Mouse (Mus musculus): Measurements from ENCODE around the gene Sipa1l3. TPM values are rescaled to one million over a fixed set of nuclear protein-coding genes. Genes with fewer than 3 reads are reported as not detected.
A peak's percentile ranks its signal among the peaks of the same experiment; 100 is the strongest.

Gene Sipa1l3
- polyA plus RNA-seq, 1 experiment from 2014 or later, result 20.7 TPM

GRCm38 (mm10) chr7:29523700-29524099 lies 5.3 kb upstream of the Sipa1l3 start:
- Histone ChIP-seq H3K27me3 (replicated peaks) (no peaks in the 10 kb centered on the region), H3K36me3 (no peaks in the 10 kb centered on the region), H3K4me1 (peaks cover 6% of the 10 kb centered on the region), H3K9ac (replicated peaks) (no peak overlapping the region), H3K9me3 (replicated peaks) (no peaks in the 10 kb centered on the region), H3K4me3 (replicated peaks) (no peak overlapping the region), H3K4me2 (no peak overlapping the region), H3K27ac (replicated peaks) (no peak overlapping the region)
- 2% methylated on average over 5 of the region's 5 CpGs for WGBS
- ATAC-seq (ENCODE audit: low FRiP score), result no peak

- no peaks in the 10 kb centered on the region for H3K36me3 ChIP-seq
- H3K4me1 ChIP-seq, result peaks cover 14% of the 10 kb centered on the region
- H3K27ac ChIP-seq (replicated peaks), result no peak overlapping the region
- H3K27me3 ChIP-seq (replicated peaks), result no peaks in the 10 kb centered on the region
- H3K4me3 ChIP-seq (replicated peaks), result no peak overlapping the region
- no peak overlapping the region for H3K9ac ChIP-seq (replicated peaks)
- no peaks in the 10 kb centered on the region for H3K9me3 ChIP-seq (replicated peaks)
- no peak overlapping the region for H3K4me2 ChIP-seq
- ATAC-seq (ENCODE audit: low FRiP score), result no peak
- 63% methylated on average over 5 of the region's 5 CpGs for WGBS
Measured at GRCm38 (mm10) chr7:29521841-29522575, 3.6 kb upstream of the Sipa1l3 start.

- H3K27ac ChIP-seq (replicated peaks), result no peak overlapping the region
- H3K4me3 ChIP-seq (replicated peaks), result no peak overlapping the region
- H3K4me1 ChIP-seq, result peaks cover 20% of the 10 kb centered on the region
- WGBS, result 76% methylated on average over 5 of the region's 5 CpGs
- H3K27me3 ChIP-seq (replicated peaks), result no peaks in the 10 kb centered on the region
- H3K36me3 ChIP-seq, result no peaks in the 10 kb centered on the region
- no peak for ATAC-seq (ENCODE audit: low FRiP score)
- H3K9me3 ChIP-seq (replicated peaks), result no peaks in the 10 kb centered on the region
- no peak overlapping the region for H3K9ac ChIP-seq (replicated peaks)
- H3K4me2 ChIP-seq, result no peak overlapping the region
Measured at GRCm38 (mm10) chr7:29521365-29521764, 2.9 kb upstream of the Sipa1l3 start.

GRCm38 (mm10) chr7:29520794-29521193 lies 2.4 kb upstream of the Sipa1l3 start:
- Histone ChIP-seq H3K4me3 (replicated peaks) (no peak overlapping the region), H3K36me3 (no peaks in the 10 kb centered on the region), H3K4me2 (no peak overlapping the region), H3K9ac (replicated peaks) (no peak overlapping the region), H3K9me3 (replicated peaks) (no peaks in the 10 kb centered on the region), H3K4me1 (peaks cover 25% of the 10 kb centered on the region), H3K27me3 (replicated peaks) (no peaks in the 10 kb centered on the region), H3K27ac (replicated peaks) (no peak overlapping the region)
- 68% methylated on average over 2 of the region's 2 CpGs for WGBS
- ATAC-seq (ENCODE audit: low FRiP score), result no peak

GRCm38 (mm10) chr7:29519211-29519550 lies 740 bp upstream of the Sipa1l3 start:
- Histone ChIP-seq H3K9me3 (replicated peaks) (no peaks in the 10 kb centered on the region), H3K4me3 (replicated peaks) (peak overlapping the region; percentile 96), H3K4me2 (peak overlapping the region; percentile 92), H3K4me1 (peaks cover 33% of the 10 kb centered on the region), H3K9ac (replicated peaks) (peak overlapping the region; percentile 87), H3K27ac (replicated peaks) (peak overlapping the region; percentile 91), H3K27me3 (replicated peaks) (no peaks in the 10 kb centered on the region), H3K36me3 (no peaks in the 10 kb centered on the region)
- WGBS, result 1% methylated on average over 19 of the region's 19 CpGs
- ATAC-seq (ENCODE audit: low FRiP score), result no peak; the same call in 1 of the 2 replicates

- H3K27ac ChIP-seq (replicated peaks), result peak overlapping the region; percentile 91
- H3K27me3 ChIP-seq (replicated peaks), result no peaks in the 10 kb centered on the region
- WGBS, result under 1% methylated on average over 28 of the region's 28 CpGs
- no peak; the same call in 1 of the 2 replicates for ATAC-seq (ENCODE audit: low FRiP score)
- H3K4me3 ChIP-seq (replicated peaks), result peak overlapping the region; percentile 96
- H3K36me3 ChIP-seq, result no peaks in the 10 kb centered on the region
- peak overlapping the region; percentile 92 for H3K4me2 ChIP-seq
- H3K4me1 ChIP-seq, result peaks cover 33% of the 10 kb centered on the region
- H3K9ac ChIP-seq (replicated peaks), result peak overlapping the region; percentile 87
- no peaks in the 10 kb centered on the region for H3K9me3 ChIP-seq (replicated peaks)
Measured at GRCm38 (mm10) chr7:29518054-29518420, 404 bp downstream of the Sipa1l3 start.

- Histone ChIP-seq H3K4me3 (replicated peaks) (peak overlapping the region; percentile 96), H3K27ac (replicated peaks) (0 out of 2 replicates have a peak overlapping the region, but pooled peaks have one; percentile 2), H3K4me2 (peak overlapping the region; percentile 92), H3K4me1 (peaks cover 33% of the 10 kb centered on the region), H3K27me3 (replicated peaks) (no peaks in the 10 kb centered on the region), H3K9ac (replicated peaks) (peak overlapping the region; percentile 87), H3K36me3 (no peaks in the 10 kb centered on the region), H3K9me3 (replicated peaks) (no peaks in the 10 kb centered on the region)
- 53% methylated on average over 5 of the region's 5 CpGs for WGBS
- no peak for ATAC-seq (ENCODE audit: low FRiP score)
Measured at GRCm38 (mm10) chr7:29517178-29517577, 1.3 kb downstream of the Sipa1l3 start.

- Histone ChIP-seq H3K36me3 (no peaks in the 10 kb centered on the region), H3K9me3 (replicated peaks) (no peaks in the 10 kb centered on the region), H3K27me3 (replicated peaks) (no peaks in the 10 kb centered on the region), H3K4me1 (peaks cover 43% of the 10 kb centered on the region), H3K4me2 (no peak overlapping the region), H3K9ac (replicated peaks) (no peak overlapping the region), H3K27ac (replicated peaks) (no peak overlapping the region), H3K4me3 (replicated peaks) (no peak overlapping the region)
- no peak for ATAC-seq (ENCODE audit: low FRiP score)
- 86% methylated on average over 3 of the region's 3 CpGs for WGBS
Measured at GRCm38 (mm10) chr7:29515652-29516051, 2.8 kb downstream of the Sipa1l3 start.

- no peak overlapping the region for H3K9ac ChIP-seq (replicated peaks)
- H3K27ac ChIP-seq (replicated peaks), result no peak overlapping the region
- no peaks in the 10 kb centered on the region for H3K36me3 ChIP-seq
- H3K4me3 ChIP-seq (replicated peaks), result no peak overlapping the region
- peaks cover 36% of the 10 kb centered on the region for H3K4me1 ChIP-seq
- no peaks in the 10 kb centered on the region for H3K9me3 ChIP-seq (replicated peaks)
- H3K27me3 ChIP-seq (replicated peaks), result no peaks in the 10 kb centered on the region
- no peak overlapping the region for H3K4me2 ChIP-seq
- 70% methylated on average over 4 of the region's 4 CpGs for WGBS
- no peak for ATAC-seq (ENCODE audit: low FRiP score)
Measured at GRCm38 (mm10) chr7:29512729-29513128, 5.7 kb downstream of the Sipa1l3 start.

GRCm38 (mm10) chr7:29511598-29512275 lies 6.7 kb downstream of the Sipa1l3 start:
- Histone ChIP-seq H3K27ac (replicated peaks) (no peak overlapping the region), H3K4me3 (replicated peaks) (no peak overlapping the region), H3K27me3 (replicated peaks) (no peaks in the 10 kb centered on the region), H3K36me3 (no peaks in the 10 kb centered on the region), H3K9me3 (replicated peaks) (no peaks in the 10 kb centered on the region), H3K4me2 (no peak overlapping the region), H3K4me1 (peaks cover 26% of the 10 kb centered on the region), H3K9ac (replicated peaks) (no peak overlapping the region)
- ATAC-seq (ENCODE audit: low FRiP score), result no peak
- WGBS, result 59% methylated on average over 9 of the region's 9 CpGs

GRCm38 (mm10) chr7:29508522-29508921 lies 9.9 kb downstream of the Sipa1l3 start:
- no peak for ATAC-seq (ENCODE audit: low FRiP score)
- Histone ChIP-seq H3K4me3 (replicated peaks) (no peak overlapping the region), H3K4me1 (peaks cover 33% of the 10 kb centered on the region), H3K27me3 (replicated peaks) (no peaks in the 10 kb centered on the region), H3K36me3 (no peaks in the 10 kb centered on the region), H3K9ac (replicated peaks) (no peak overlapping the region), H3K9me3 (replicated peaks) (no peaks in the 10 kb centered on the region), H3K4me2 (no peak overlapping the region), H3K27ac (replicated peaks) (no peak overlapping the region)
- 92% methylated on average over 7 of the region's 7 CpGs for WGBS
